Mouse (Mus musculus) heart, postnatal 10 days (tissue): Measurements from ENCODE around the gene Adamts17. TPM values are rescaled to one million over a fixed set of nuclear protein-coding genes. Genes with fewer than 3 reads are reported as not detected.

Experiments used
- DNase-seq, 2 experiments: peaks; one replicate each; pipeline ENCODE4 v3.0.0; 2021
- intact Hi-C: fragments of 180-260 bp; cut with DNase I; formaldehyde crosslinking; loops from one replicate; pipeline ENCODE4 v1.15.1; 2025
- total RNA-seq, 2 experiments: library from RNA; stranded (reverse); gene quantifications; 2 replicates each; pipeline ENCODE4 v1.2.3; 2021

The Adamts17 gene
- total RNA-seq, 2 experiments from 2014 or later = 15.9 to 18.4 TPM

DNA sequence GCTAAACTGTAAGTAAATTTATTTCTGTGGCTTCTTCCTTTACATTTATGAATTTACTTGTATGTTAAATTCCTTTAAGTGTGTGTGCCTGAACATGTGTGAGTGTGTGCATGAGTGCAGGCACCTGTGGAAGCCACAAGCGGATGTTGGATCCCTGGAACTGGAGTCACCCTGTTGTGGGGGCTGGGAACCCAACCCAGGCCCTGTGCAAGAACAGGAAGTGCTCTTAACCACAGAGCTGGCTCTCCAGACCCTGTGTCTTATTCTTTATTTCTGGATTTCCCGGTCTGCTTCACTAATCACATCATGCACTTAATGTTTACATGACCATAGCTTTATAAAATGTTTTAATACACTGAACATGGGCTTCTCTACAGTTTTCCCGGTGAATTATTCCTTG lies 180.4 kb downstream of the Adamts17 start:
- intact Hi-C loops = no loop called here

DNA sequence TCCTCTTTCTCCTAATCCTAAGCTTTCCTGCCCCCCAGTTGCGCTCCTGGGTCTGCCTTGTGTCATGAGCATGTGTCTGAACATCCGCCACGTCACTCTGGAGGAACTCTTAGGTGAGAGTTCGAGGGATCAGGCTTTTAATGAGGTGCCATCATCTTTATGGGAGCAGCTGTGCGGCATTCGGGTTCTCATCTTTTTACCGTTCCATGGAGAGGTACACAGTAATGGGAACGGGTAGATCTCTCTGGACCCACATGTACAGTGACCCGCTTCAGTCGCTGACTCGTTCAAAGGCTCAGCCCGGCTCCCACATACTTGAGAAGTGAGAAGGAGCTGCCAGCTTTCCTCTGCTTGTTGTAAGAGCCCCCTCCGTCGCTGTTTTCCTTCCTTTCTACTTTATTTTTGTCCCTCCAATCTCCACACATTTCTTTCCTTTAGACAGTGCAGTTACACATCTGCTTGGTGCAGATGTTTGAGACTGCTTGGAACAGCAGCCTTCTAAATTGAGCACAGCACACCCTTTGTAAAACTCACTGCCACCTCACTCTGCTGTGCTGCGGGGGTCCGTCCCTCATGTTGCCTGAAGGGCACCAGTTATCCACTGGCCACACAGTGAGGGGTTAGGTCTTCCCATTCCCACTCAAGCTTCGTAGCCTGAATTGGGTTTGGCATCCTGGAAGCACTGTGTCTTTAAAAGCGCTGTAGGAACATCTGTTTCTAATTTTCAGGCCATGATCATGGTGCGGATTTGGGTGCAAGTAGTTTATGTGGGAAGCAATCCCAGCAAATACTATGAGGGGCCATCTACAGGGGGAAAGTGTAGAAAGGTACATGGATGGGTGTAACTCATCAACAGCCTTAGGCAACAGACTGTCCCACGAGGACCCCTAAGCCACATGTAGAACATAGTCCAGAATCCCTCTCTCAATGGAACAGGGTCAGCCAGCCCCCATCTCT lies 186.9 kb downstream of the Adamts17 start:
- peak; percentile 47 for DNase-seq

More for the DNA sequence above, 180.4 kb downstream of the Adamts17 start:
- no peak for DNase-seq

DNA sequence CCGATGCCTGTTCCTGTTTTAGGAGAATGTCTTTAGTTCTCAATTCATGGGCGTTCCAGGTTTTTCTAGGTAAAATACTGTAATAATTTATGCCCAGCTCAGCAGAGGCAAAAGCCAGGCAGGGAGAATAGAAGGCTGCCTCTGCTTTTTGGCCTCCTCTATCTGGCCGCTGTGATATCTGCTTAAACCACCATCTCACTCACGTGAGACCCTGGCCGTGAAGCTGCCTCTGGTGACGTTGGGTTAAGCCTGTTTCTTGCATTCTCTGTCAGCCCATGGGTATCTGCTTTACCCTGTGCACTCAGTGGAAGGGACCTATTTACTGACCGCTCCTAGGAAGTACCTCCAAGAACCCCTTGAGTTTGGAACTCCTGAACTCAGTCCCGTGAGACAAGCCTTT lies 187.7 kb downstream of the Adamts17 start:
- intact Hi-C loops = no loop called here
- DNase-seq = no peak

More for the DNA sequence above, 186.9 kb downstream of the Adamts17 start:
- intact Hi-C loops = no loop called here

DNA sequence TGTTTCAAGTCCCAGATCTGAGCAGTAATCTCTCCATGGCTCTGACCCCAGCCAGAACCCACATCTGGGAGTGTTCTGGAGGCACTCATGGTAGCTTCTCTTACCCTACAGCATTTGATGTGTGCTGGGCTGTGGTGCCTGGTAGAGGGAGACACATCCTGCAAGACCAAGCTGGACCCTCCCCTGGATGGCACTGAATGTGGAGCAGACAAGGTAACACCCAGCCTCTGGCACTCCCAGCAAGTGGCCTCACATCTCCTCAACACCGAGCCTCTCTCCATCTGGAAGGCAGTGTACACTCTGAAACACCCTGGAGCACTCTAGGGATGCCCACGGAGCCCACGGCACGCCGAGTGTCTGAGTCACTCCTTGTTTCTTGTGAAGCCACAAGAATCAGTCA lies 188.2 kb downstream of the Adamts17 start:
- intact Hi-C loops = no loop called here
- no peak for DNase-seq

DNA sequence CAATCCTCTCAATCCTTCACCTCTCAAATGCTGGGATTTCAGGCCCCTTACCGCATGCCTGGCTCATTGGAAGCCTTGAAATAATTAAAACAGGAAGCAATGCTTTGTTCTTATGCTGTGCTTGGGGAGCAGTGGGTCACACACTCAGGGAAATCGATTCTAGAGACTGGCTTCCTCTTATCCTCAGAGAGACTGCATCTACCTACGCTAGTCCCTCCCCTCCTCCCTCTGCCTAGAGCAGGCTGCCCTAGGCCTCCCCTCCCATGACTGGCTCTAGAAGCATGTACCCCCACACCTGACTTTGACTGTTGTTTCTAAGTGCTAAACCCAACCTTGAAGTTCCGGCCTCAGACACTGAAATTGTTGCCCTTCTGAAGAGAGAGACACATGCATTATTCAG lies 189.4 kb downstream of the Adamts17 start:
- DNase-seq = no peak
- intact Hi-C loops = no loop called here

DNA sequence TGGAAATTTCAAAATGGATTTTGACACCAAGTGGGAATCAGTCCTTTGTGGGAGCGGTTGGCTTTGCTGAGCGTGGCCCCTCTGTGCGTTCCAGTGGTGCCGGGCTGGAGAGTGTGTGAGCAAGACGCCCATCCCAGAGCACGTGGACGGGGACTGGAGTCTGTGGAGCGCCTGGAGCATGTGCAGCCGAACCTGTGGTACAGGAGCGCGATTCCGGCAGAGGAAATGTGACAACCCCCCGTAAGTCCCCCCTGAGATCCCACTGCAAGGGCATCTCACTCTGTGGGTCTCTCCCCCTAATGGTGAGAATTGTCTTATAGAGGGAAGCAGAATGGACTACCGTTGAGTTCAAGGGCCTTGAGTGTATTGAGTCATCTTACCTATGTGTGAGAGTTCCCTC lies 189.9 kb downstream of the Adamts17 start:
- intact Hi-C loops = no loop called here
- no peak for DNase-seq

DNA sequence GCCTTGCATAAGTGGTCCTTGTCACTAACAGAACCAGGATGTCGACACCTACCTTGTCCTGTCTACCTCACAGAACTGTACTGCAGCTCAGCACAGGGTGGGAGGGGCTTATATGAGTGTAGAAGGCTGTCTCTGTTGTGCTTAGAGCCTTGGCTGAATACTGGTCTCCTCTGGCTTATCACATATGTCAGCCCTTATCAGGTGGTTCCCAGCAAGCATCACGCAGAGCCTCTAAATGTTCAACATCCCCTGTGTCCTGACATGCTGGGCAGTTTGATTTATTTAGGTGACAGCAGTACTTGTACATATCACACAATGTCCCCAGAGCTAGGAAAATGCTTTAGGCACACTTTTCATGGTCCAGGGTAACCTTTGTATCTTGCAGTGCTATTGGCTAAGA lies 191.7 kb downstream of the Adamts17 start:
- intact Hi-C loops = no loop called here
- peak in 1 of 2 experiments; percentile 61 for DNase-seq

DNA sequence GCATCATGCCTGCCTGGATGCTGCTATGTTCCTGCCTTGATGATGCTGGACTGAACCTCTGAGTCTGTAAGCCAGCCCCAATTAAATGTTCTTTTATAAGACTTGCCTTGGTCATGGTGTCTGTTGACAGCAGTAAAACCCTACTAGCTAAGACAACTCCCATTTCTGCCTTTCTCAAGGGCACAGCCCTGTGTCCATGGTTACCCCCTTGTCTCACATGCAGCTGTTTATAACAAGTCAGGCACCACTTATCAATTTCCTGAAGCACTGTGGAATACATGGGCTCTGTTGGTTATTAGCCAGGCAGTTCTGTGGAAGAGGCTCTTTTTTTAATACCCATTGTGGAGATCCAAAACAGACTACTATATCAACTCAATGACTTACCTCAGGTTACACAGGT lies 193.1 kb downstream of the Adamts17 start:
- DNase-seq = peak in 1 of 2 experiments; percentile 4
- intact Hi-C loops = no loop called here

DNA sequence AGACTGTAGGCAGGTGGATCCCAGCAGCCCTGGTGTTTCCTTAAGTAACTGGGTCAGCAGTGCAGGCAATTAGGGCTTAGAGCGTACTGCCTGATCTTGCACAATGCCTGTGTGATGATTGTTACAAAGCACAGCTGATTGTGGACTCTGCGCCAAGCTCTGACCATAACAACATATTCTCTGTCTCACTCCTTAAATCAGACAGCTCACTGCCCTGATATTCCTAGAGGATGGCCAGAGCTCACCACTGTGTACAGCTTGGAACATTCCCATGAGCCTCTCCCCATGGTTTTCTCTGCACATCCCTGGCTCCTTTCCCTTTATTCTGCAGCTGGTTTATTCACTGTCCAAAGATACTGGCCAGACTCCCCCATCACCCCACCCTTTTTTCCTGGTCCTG lies 194.8 kb downstream of the Adamts17 start:
- intact Hi-C loops = no loop called here
- peak; percentile 69 to 77 for DNase-seq

DNA sequence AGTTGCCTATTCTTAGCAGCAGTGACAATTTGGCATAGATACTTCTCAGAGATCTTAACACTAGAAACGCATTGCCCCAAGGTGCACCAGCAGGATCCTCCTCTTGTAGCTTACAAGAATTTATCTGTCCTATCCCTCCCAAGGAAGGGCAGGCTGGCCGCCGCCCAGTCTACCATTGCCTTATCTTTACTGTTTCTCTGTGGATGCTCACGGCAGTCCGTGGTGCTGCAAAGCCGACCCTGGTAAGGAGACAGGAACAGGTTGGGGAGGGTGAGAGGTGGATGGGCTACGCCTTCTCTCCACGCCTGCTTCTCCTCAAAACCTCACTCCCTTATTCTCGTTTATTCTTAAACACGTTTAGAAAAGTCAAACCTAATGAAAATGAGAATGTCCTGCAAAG lies 195.7 kb downstream of the Adamts17 start:
- intact Hi-C loops = no loop called here
- peak in 1 of 2 experiments; percentile 1 for DNase-seq

DNA sequence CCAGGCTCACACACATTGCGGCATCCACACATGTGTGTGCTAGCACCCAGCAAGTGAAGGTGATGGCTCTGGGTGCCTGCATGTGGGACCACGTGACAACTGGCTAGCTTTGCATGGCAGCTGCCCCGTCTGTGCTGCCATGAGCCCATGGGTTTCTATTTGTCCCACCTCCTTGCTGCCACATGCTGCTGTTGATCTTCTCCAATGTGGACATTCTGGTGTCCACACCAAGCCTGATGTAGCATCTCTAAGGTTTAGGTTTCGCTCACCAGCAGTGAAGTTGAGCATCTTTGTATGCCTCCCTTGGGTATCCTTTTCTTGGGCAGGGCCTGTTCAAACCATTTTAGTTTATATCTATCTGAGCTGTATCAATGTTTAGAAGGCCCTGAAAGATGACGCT lies 196.1 kb downstream of the Adamts17 start:
- intact Hi-C loops = no loop called here

DNA sequence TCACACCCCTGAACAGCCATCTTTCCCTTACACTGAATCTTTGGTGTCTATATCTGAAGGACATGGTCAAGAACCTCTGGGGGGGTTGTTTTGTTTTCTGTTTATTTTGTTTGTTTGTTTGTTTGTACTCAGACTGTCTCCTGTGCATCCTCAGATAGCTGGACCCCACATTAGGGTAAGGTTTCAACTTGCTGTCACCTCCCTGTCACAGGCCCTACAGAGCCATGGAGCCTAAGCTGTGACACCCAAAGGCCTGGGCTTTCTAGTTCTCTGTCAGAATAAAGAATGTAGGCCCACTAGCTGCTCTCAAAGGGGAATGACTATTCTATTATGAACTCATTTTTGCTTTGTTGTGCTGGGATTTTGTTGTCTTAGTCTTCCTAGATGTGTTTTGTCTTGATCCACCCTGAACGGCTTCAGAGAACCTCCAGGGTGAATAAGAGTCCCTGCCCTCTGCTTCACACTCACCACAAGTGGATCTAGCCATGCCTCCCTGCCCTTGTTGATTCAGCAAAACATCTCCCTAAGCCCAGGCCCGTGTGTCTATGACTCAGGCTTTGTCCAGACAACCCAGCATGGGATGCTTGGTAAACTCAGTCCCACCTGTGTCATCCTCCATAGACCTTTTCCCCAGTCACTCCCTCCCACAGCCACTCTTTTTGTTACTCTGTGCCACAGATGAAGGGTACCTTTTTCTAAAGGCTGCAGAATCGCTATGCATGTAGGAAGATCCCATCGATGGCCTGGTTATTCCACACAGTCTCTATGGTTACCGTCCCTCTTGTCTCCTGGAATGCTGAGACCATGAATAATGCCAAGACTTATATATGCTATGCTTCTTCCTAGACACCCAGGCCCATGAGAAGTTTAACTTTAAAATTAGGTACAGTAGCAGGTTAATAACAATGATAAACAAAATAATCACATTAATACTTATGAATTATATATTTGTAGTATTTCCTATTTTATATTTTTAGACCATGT lies 197.3 kb downstream of the Adamts17 start:
- intact Hi-C loops = no loop called here
- DNase-seq = no peak

More for the DNA sequence above, 196.1 kb downstream of the Adamts17 start:
- peak in 1 of 2 experiments; percentile 2 for DNase-seq

DNA sequence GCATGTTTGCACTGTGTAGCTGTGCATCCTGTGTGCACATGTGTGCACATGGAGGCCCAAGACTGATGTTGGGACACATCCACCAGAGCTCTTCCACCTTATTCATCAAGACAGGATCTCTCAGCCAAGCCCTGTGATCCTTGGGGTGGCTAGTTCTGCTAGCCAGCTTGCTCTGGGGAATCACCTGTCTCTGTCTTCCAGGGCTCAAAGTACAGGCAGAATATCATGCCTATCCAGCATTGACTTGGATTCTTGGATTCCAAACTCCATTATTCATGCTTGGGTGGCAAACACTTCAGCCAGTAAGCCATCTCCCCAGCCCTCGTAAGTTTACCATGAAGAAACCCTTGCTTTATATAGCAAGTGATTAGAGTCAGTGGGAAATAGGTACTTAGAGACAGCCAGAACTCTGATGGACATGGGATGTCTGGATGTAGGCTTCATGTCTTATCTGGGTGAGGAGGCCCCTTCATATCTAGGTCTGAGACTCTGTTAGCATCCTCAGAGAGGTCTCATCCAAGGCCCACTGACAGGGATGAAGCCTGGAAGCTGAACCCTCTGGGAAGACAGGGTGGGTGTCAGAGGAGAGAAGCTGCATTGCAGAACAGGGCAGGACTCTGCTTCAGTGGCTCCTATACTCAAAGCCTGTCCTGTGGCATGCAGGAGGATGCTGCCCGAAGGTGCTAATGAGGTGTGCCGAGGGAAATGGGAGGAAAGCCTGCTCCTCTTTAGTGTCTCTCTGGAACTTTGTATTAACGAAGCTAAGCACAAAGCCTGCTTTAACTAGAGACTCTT lies 198.4 kb downstream of the Adamts17 start:
- intact Hi-C loops = no loop called here
- no peak for DNase-seq

DNA sequence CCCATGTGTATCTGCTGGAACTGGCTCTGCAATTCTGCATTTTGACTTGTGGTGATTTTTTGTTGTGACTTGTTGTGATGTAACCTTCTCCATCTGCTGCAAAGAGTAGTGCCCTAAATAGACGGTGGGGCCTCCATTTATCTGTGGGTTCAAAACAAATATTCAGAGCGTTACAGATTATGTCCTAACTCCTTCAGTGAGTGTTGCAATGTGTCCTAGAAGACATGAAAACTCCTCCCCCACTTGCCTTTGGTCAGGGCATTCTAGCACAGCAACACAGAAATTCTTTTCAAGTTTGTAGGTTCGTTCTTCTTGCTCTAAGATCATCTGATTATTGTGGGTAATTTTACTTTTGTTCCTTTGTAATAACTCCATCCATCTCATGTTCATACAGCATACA lies 199.6 kb downstream of the Adamts17 start:
- intact Hi-C loops = no loop called here
- no peak for DNase-seq

DNA sequence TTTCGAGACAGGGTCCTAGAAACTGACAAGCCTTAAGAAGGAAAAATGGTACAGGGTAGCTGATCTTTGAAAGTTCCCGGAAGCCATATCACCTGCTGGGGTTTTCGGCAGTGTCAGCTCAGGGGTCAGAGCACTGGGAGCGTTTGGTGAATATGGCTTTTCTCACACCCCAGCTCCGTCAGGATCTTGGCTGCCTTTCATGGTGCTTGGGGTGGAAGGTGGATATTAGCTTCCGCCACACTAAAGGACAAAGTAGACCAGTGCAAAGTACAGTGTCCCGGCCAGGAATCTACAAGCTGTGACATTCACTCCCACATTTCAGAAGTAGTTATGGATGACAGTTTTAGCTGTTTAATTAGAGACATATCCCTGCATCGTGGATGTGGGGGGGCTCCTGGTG lies 200.3 kb downstream of the Adamts17 start:
- intact Hi-C loops = no loop called here
- peak in 1 of 2 experiments; percentile 33 for DNase-seq

DNA sequence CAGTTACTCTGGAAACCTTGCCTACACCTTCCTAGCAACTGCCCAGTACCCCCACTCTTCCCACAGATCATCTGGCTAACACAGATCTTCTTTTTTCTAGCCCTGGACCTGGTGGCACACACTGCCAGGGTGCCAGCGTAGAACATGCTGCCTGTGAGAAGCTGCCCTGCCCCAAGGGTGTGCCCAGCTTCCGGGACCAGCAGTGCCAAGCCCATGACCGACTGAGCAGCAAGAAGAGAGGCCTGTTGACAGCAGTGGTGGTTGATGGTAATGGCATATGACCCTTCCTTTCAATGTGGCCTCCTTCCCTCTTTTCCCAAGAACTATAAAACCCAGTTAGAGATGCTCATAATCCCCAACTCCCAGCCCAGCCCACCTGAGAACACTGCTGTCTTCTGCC lies 202.2 kb downstream of the Adamts17 start:
- DNase-seq = peak in 1 of 2 experiments; percentile 45
- intact Hi-C loops = no loop called here

DNA sequence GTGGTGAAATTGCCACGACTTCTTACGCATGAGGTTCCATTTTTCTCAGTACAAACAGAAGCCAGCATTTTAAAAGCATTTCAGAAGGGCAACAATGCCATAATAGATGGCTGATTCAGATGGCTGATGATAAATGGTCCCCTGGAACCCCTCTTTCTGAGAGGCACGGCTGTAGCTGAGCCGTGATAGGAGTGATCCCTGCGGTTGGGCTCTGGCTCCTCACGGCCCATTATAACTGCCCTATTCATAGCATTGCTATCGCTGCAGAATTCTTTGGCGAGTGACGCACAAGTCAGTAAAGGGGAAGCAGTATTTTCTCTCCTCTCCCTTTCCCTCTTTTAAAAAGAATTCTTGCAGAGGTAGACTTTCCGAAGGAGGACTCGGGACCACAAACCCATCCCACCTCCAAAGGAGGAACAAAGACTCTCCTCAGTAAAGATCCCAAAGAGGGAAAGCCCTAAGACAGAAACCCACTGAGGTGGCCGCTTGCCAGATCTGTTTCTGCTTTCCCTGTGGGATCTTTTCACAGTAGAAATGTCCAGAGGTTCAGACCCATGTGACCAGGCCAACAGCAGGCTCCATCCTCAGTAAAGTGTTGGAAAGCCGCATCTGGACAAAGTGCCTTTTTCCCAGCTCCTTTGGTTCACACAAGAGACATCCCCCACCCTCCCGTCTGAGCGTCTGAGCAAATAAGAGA lies 204.7 kb downstream of the Adamts17 start:
- intact Hi-C loops = no loop called here
- DNase-seq = peak; percentile 76 to 77

DNA sequence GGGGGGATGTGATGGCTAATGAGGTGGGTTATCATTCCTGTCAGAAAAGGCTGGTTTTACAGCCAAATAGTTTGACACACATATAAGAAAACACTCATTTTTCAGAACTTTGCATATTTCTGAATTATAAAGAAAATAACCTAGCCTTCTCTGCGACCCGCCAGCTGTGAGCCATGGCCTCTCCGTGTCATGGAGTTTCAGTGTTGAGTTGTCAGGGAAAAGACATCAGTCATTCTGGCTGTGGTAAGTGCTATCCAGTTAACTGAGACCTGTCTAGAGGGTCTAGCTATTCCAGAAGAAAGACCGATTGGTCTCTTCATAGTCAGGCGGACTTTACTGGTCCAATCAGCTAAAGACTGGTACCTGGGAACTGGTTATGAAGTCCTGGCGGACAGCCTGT lies 205.7 kb downstream of the Adamts17 start:
- intact Hi-C loops = no loop called here
- DNase-seq = no peak

DNA sequence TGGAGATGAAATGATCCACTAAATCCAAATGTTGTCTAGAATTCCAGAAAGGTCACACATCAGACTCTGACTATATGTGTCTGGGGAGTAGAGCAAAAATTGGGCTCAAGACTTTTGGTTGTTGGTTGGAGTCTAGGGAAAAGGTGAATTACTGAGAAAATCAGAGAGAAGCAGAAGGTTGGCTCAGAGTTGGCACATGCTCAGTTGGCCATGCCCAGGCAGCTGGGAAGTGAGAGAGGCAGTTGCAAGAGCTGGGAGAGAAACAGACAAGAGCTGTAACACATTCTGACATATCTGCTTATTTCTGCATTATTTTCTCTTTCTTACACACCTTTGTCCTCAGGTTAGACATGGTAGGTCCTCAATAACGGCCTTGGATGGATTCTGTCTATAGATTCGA lies 209.7 kb downstream of the Adamts17 start:
- no peak for DNase-seq
- intact Hi-C loops = no loop called here

DNA sequence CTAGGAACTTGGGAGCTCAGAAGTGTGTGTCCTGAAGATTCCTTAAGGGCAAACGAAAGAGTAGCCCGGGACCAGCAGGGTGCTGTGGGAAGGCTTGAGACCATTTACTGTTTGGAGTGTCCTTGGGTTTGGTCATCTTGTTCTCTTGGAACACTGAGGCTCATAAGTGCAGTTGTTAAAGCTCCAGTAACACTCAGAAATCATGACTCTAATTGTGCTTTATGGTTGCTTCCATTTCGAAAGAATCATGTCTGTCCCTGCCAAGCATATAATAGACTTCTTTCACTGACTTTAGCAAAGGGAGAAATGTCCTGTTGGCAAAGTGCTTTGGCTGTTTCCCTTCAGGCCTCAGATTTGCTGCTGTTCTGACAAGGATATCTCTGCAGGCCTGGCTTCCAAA lies 210.9 kb downstream of the Adamts17 start:
- intact Hi-C loops = loop anchor here (5.0 kb wide), 1 partner anchor 208 kb away; no protein-coding TSS in a partner anchor
- no peak for DNase-seq
